Comparison of ENCODE assay signal across 9 mouse cellular contexts in the genomic region with DNA sequence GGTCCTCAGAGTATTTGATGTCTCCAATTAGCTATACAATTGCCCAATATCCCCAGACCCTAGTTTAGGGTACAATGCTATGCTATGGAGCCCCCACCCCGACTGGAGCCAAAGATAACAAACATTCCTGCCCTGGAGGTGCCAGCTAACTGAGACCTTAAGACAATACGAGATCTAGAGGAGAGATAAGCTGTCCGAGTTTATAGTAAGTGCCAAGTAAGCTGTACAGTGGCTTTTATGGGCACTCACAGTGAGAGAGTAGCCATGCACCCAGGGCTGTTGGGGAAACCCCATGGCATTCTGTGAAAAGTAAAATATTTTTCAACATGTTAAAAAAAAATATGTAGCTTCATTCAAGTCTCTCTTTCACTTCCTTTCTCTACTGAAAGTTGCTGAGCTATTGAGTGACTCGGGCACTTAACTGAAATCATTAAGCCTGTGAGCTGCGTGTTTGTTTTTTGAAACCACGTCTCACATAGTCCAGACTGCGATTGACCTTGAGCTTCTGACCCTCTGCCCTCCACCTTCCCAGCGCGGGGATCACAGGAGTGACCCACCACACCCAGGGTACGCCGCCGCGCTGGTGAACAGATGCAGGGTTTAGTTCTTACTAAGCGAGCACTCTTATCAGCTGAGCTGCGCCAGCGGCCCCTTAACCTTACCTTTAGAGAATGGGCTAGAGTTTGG. TPM values are rescaled to one million over a fixed set of nuclear protein-coding genes. Genes with fewer than 3 reads are reported as not detected.
A peak's percentile ranks its signal among the peaks of the same experiment; 100 is the strongest.
DNase-seq lines count a peak whose midpoint lies in the region; ATAC-seq and TF ChIP-seq lines count a peak whose summit lies in the region.
"Had no signal": no experiment of that assay in that cellular context is flagged by ENCODE, and none has a peak within 500 bp of the region (broad histone marks: within the 10 kb centered on the region; RNA-seq: fewer than 3 reads in every experiment).

No protein-coding gene starts in this region.

- TF ChIP-seq CTCF in liver, postnatal 0 days (IDR thresholded peaks at IDR 0.05; ENCODE audit: low read depth): no peak

- no peak overlapping the region for H3K9ac ChIP-seq in heart, embryonic 11.5 days (ENCODE audit: low read depth, low read length)
- no peak overlapping the region for H3K9ac ChIP-seq in forebrain, embryonic 11.5 days (ENCODE audit: low read length)
- peak overlapping the region; percentile 32; the same call in 1 of the 2 replicates for H3K9ac ChIP-seq in liver, postnatal 0 days (replicated peaks)

- no peak for DNase-seq in heart, postnatal 25 days (ENCODE audit: low spot score)
- peak; percentile 27 for DNase-seq in 416B (ENCODE audit: low read depth)
- DNase-seq in forebrain, embryonic 11.5 days (ENCODE audit: low spot score): no peak
- DNase-seq in liver, postnatal 0 days: peak; percentile 62
- no peak for DNase-seq in urinary bladder, postnatal 14 days (ENCODE audit: low spot score)
- DNase-seq in urinary bladder, postnatal 25 days (ENCODE audit: low spot score): no peak
- no peak for DNase-seq in urinary bladder, adult 18-20 months (ENCODE audit: low spot score in 2 of 2)
- DNase-seq: cerebellum, adult 18-20 months had no signal

- H3K9me3 ChIP-seq in heart, embryonic 11.5 days (replicated peaks; ENCODE audit: control insufficient read depth, low read length): no peaks in the 10 kb centered on the region
- no peaks in the 10 kb centered on the region for H3K9me3 ChIP-seq in forebrain, embryonic 11.5 days (ENCODE audit: control insufficient read depth, low read length)
- H3K9me3 ChIP-seq in liver, postnatal 0 days (ENCODE audit: low read length): no peaks in the 10 kb centered on the region

- peak overlapping the region; percentile 50; the same call in 1 of the 2 replicates for H3K27ac ChIP-seq in heart, embryonic 11.5 days (ENCODE audit: low read depth, low read length)
- H3K27ac ChIP-seq in forebrain, embryonic 11.5 days (ENCODE audit: low read depth, low read length): peak overlapping the region; percentile 46; the same call in 1 of the 2 replicates
- H3K27ac ChIP-seq in liver, postnatal 0 days (ENCODE audit: low read depth): peak overlapping the region; percentile 66

- H3K36me3 ChIP-seq in heart, embryonic 11.5 days (ENCODE audit: control insufficient read depth, insufficient read depth, low read length): no peaks in the 10 kb centered on the region
- no peaks in the 10 kb centered on the region for H3K36me3 ChIP-seq in forebrain, embryonic 11.5 days (ENCODE audit: control insufficient read depth, insufficient read depth, low read length)
- H3K36me3 ChIP-seq in liver, postnatal 0 days (replicated peaks; ENCODE audit: insufficient read depth, low read length): no peaks in the 10 kb centered on the region

- 0 out of 2 replicates have a peak, but pooled peaks have one; percentile 22 for ATAC-seq in heart, embryonic 11.5 days (replicated peaks; ENCODE audit: insufficient number of reproducible peaks, low FRiP score, low TSS enrichment)
- ATAC-seq in forebrain, embryonic 11.5 days (replicated peaks; ENCODE audit: low FRiP score): no peak
- peak; percentile 60 for ATAC-seq in liver, postnatal 0 days

- no peak overlapping the region for H3K4me3 ChIP-seq in heart, embryonic 11.5 days (ENCODE audit: low read depth, low read length)
- no peak overlapping the region for H3K4me3 ChIP-seq in forebrain, embryonic 11.5 days (ENCODE audit: low read depth, low read length)
- H3K4me3 ChIP-seq in liver, postnatal 0 days (ENCODE audit: low read depth, low read length): peak overlapping the region; percentile 3

- intact Hi-C loops in heart, postnatal 25 days (cut with DNase I): no loop called here

- WGBS in heart, embryonic 11.5 days (ENCODE audit: insufficient replicate concordance): 59% methylated on average over 16 of the region's 16 CpGs
- WGBS in forebrain, embryonic 11.5 days: 80% methylated on average over 16 of the region's 16 CpGs
- 30% methylated on average over 16 of the region's 16 CpGs for WGBS in liver, postnatal 0 days (ENCODE audit: insufficient replicate concordance)

- H3K27me3 ChIP-seq in heart, embryonic 11.5 days (ENCODE audit: control insufficient read depth, insufficient read depth, low read length): no peaks in the 10 kb centered on the region
- H3K27me3 ChIP-seq in forebrain, embryonic 11.5 days (ENCODE audit: control insufficient read depth, insufficient read depth, low read length): no peaks in the 10 kb centered on the region
- no peaks in the 10 kb centered on the region for H3K27me3 ChIP-seq in liver, postnatal 0 days (ENCODE audit: insufficient read depth, low read length)

- TF ChIP-seq EP300 in liver, postnatal 0 days (IDR thresholded peaks at IDR 0.05; ENCODE audit: low read depth): 0 out of 2 replicates have a peak, but pooled peaks have one; percentile 18

- H3K4me2 ChIP-seq in heart, embryonic 11.5 days: peak overlapping the region; percentile 7; the same call in 1 of the 2 replicates
- H3K4me2 ChIP-seq in forebrain, embryonic 11.5 days (ENCODE audit: low read depth, low read length, severe bottlenecking): no peak overlapping the region
- peak overlapping the region; percentile 64 for H3K4me2 ChIP-seq in liver, postnatal 0 days (ENCODE audit: low read depth, low read length)

- H3K4me1 ChIP-seq in heart, embryonic 11.5 days (ENCODE audit: control insufficient read depth, insufficient read depth, low read length): peaks cover 19% of the 10 kb centered on the region
- H3K4me1 ChIP-seq in forebrain, embryonic 11.5 days (replicated peaks; ENCODE audit: control insufficient read depth, insufficient read depth, low read length): peaks cover 4% of the 10 kb centered on the region; the same call in 1 of the 2 replicates
- peaks cover 37% of the 10 kb centered on the region for H3K4me1 ChIP-seq in liver, postnatal 0 days (ENCODE audit: insufficient read depth)

RNA-seq across cellular contexts. Expression of gene Rnf43, which starts 27.7 kb away (rescaled TPM):
- polyA plus RNA-seq in heart, embryonic 11.5 days (2014; fragmentation: Nextera tagmentation; extraction: Ambion mirVana): 0.54 and 0.96 TPM in 2 replicates
- under 1 TPM; 0.20 to 0.21 TPM for total RNA-seq in heart, postnatal 25 days (2021)
- polyA plus RNA-seq in forebrain, embryonic 11.5 days (2014; fragmentation: Nextera tagmentation; extraction: Ambion mirVana): 1.5 and 1.9 TPM in 2 replicates
- 4.2 and 5.8 TPM in 2 replicates for polyA plus RNA-seq in liver, postnatal 0 days (2015; fragmentation: Nextera tagmentation; extraction: Ambion mirVana)

RNA-seq across cellular contexts. Expression of gene Supt4a, which starts 47.2 kb away (rescaled TPM):
- 114 and 120 TPM in 2 replicates for polyA plus RNA-seq in heart, embryonic 11.5 days (2014; fragmentation: Nextera tagmentation; extraction: Ambion mirVana)
- 10 to 100 TPM; 42.9 to 46.7 TPM for total RNA-seq in heart, postnatal 25 days (2021)
- polyA plus RNA-seq in forebrain, embryonic 11.5 days (2014; fragmentation: Nextera tagmentation; extraction: Ambion mirVana): 132 and 133 TPM in 2 replicates
- polyA plus RNA-seq in liver, postnatal 0 days (2015; fragmentation: Nextera tagmentation; extraction: Ambion mirVana): 114 and 120 TPM in 2 replicates

Comparison
In these comparisons a context has a peak if more than half of its experiments do, and no peak if none do; other contexts are left out.
1. DNase-seq: peak in 416B (single experiment) and liver, postnatal 0 days (single experiment); none in heart, postnatal 25 days (single experiment), forebrain, embryonic 11.5 days (single experiment), urinary bladder, postnatal 14 days (single experiment), urinary bladder, postnatal 25 days (single experiment) and urinary bladder, adult 18-20 months (0 of 2).
2. Peak in every context shown above with its lines, with median percentiles within 50 percentile points of each other: H3K27ac ChIP-seq.